Mouse (Mus musculus) midbrain, embryonic 12.5 days (tissue): ENCODE measurements at regions not wholly inside any gene's neighbourhood (a gene's known extent, or its start where the extent isn't known, plus 50 kb on each side); places are given as distances from the start of the nearest gene placed in this dataset.

Experiments used
- ATAC-seq: fragments of 200-750 bp; cut with Nextera tagmentation; 2 replicates; pipeline ENCODE4 v1.8.0; 2017; ENCODE audit warnings: low read depth, moderate TSS enrichment, moderate library complexity; ENCODE audit not compliant: low FRiP score
- H3K27ac ChIP-seq: fragments of 300-500 bp; sonication (generic); replicated peaks from 2 replicates; pipeline ENCODE4 v1.5.1; 2016; ENCODE audit warnings: mild to moderate bottlenecking
- H3K27me3 ChIP-seq: fragments of 300-500 bp; sonication (generic); 2 replicates; pipeline ENCODE4 v1.6.1; 2016; ENCODE audit warnings: mild to moderate bottlenecking
- H3K36me3 ChIP-seq: fragments of 300-500 bp; sonication (generic); 2 replicates; pipeline ENCODE4 v1.6.1; 2016
- H3K4me1 ChIP-seq: fragments of 300-500 bp; sonication (generic); 2 replicates; pipeline ENCODE4 v1.6.1; 2016
- H3K4me2 ChIP-seq: fragments of 300-500 bp; sonication (generic); replicated peaks from 2 replicates; pipeline ENCODE4 v1.6.1; 2016; ENCODE audit warnings: mild to moderate bottlenecking, moderate library complexity
- H3K4me3 ChIP-seq: fragments of 300-500 bp; sonication (generic); 2 replicates; pipeline ENCODE4 v1.5.1; 2016; ENCODE audit warnings: mild to moderate bottlenecking
- H3K9ac ChIP-seq: fragments of 300-500 bp; sonication (generic); replicated peaks from 2 replicates; pipeline ENCODE4 v1.6.1; 2016; ENCODE audit warnings: mild to moderate bottlenecking, moderate library complexity
- H3K9me3 ChIP-seq: fragments of 300-500 bp; sonication (generic); 2 replicates; pipeline ENCODE4 v1.6.1; 2016; ENCODE audit warnings: mild to moderate bottlenecking
- WGBS: fragments of 180-500 bp; shearing (Covaris S2); methylation state at CpG from one replicate; pipeline ENCODE4 v1.1.7; 2016; 5-methylcytosine and 5-hydroxymethylcytosine counted together

- Histone ChIP-seq H3K27ac (no peak overlapping the region), H3K36me3 (no peaks in the 10 kb centered on the region), H3K9ac (no peak overlapping the region), H3K9me3 (no peaks in the 10 kb centered on the region), H3K4me2 (no peak overlapping the region), H3K27me3 (no peaks in the 10 kb centered on the region), H3K4me1 (no peaks in the 10 kb centered on the region), H3K4me3 (no peak overlapping the region)
- ATAC-seq = peak; percentile 91
- WGBS = 76% methylated on average over 1 of the region's 1 CpGs
Observed at GRCm38 (mm10) chr6:105549366-105549765, 128.1 kb upstream of the Cntn4 start.

- H3K27ac ChIP-seq = no peak overlapping the region
- H3K9ac ChIP-seq = no peak overlapping the region
- ATAC-seq = no peak
- no peak overlapping the region for H3K4me3 ChIP-seq
- H3K36me3 ChIP-seq = no peaks in the 10 kb centered on the region
- WGBS = 77% methylated on average over 3 of the region's 3 CpGs
- H3K9me3 ChIP-seq = no peaks in the 10 kb centered on the region
- H3K27me3 ChIP-seq = no peaks in the 10 kb centered on the region
- H3K4me1 ChIP-seq = no peaks in the 10 kb centered on the region
- H3K4me2 ChIP-seq = no peak overlapping the region
Observed at GRCm38 (mm10) chr6:105568301-105568700, 109.2 kb upstream of the Cntn4 start.

GRCm38 (mm10) chr6:105569103-105569502 lies 108.4 kb upstream of the Cntn4 start:
- no peaks in the 10 kb centered on the region for H3K9me3 ChIP-seq
- no peak overlapping the region for H3K4me2 ChIP-seq
- no peak overlapping the region for H3K27ac ChIP-seq
- H3K4me1 ChIP-seq = no peaks in the 10 kb centered on the region
- no peak overlapping the region for H3K9ac ChIP-seq
- WGBS = 80% methylated on average over 2 of the region's 2 CpGs
- no peaks in the 10 kb centered on the region for H3K27me3 ChIP-seq
- no peak overlapping the region for H3K4me3 ChIP-seq
- ATAC-seq = no peak
- no peaks in the 10 kb centered on the region for H3K36me3 ChIP-seq

GRCm38 (mm10) chr6:105604234-105604633 lies 73.2 kb upstream of the Cntn4 start:
- WGBS = 73% methylated on average over 2 of the region's 2 CpGs
- no peak overlapping the region for H3K4me3 ChIP-seq
- no peak overlapping the region for H3K4me2 ChIP-seq
- H3K36me3 ChIP-seq = no peaks in the 10 kb centered on the region
- no peak for ATAC-seq
- H3K9me3 ChIP-seq = no peaks in the 10 kb centered on the region
- H3K27ac ChIP-seq = no peak overlapping the region
- no peaks in the 10 kb centered on the region for H3K4me1 ChIP-seq
- no peaks in the 10 kb centered on the region for H3K27me3 ChIP-seq
- H3K9ac ChIP-seq = no peak overlapping the region
